Mouse (Mus musculus) bone marrow, adult 2 months (tissue): ENCODE data around the gene Ankrd45.

Experiments used
- CTCF ChIP-seq: fragments of 200-500 bp; IDR thresholded peaks from 2 replicates; pipeline ENCODE4 v1.5.1; 2011; ENCODE audit warnings: low read length, control low read depth; ENCODE audit not compliant: control insufficient read depth, insufficient read depth
- POLR2A ChIP-seq: fragments of 200-500 bp; IDR thresholded peaks from 2 replicates; pipeline ENCODE4 v1.6.1; 2011; ENCODE audit warnings: low read depth, mild to moderate bottlenecking, control low read depth, low read length, borderline replicate concordance; ENCODE audit not compliant: control insufficient read depth

DNA sequence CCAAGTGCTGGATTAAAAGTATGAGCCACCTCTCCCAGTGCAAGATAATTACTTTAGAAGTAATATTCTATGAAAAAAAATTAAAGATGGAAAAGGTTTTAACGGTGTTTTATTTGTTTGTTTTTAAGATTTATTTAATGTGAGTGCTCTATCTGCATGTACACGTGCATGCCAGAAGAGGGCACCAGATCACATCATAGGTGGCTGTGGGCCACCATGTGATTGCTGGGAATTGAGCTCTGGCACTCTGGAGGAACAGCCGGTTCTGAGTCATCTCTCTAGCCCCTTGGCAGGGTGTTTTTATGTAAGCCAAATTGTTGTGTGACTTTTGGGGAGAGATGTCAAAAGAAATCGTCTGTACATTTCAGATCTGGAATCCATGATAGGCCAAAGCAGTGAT lies 72.0 kb downstream of the Ankrd45 start:
- TF ChIP-seq POLR2A (no peak), CTCF (peak; percentile 80)
